8 mouse cellular contexts compared by ENCODE assay signal in the genomic region with DNA sequence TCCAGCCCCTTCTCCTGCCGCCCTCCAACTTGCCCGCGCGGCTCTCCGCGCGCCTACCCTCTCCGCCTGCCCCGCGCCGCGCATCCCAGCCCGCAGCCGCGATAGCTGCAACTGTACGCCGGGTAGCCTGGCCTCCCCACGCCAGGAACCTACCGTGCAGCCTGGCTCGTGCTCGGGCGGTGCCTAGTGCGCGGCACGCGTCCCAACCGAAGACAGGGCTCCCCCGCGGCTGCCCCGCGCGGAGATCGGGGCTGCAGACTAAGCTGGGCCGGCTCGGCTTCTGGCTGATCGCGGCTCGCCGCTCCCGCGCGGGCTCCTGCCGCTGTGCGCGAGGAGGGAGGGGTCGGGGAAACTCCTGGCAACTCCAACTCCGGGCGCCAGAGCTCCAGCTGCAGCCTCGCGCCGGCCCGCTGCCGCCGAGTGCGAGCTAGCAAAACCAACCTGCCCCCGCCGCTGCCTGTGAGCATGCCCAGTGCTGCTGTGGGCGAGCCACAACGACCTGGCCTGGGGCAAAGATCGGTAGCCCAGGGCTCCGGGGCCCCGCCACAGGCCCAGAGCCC. TPM values are rescaled to one million over a fixed set of nuclear protein-coding genes. Genes with fewer than 3 reads are reported as not detected.
DNase-seq lines count a peak whose midpoint lies in the region; ATAC-seq and TF ChIP-seq lines count a peak whose summit lies in the region.

No protein-coding gene starts in this region.

- peak overlapping the region; percentile 100 for H3K4me2 ChIP-seq in hindbrain, embryonic 14.5 days (replicated peaks)

- ATAC-seq in hindbrain, embryonic 14.5 days (ENCODE audit: low FRiP score): peak; percentile 89

- WGBS in hindbrain, embryonic 14.5 days: under 1% methylated on average over 61 of the region's 62 CpGs

- peak; percentile 84 for DNase-seq in R1 (ENCODE audit: low read depth, low spot score)
- peak; percentile 53 to 58 for DNase-seq in cerebellum, postnatal 25 days
- peak; percentile 88 for DNase-seq in gastrocnemius, adult 2 months
- peak; percentile 70 for DNase-seq in hindbrain, embryonic 14.5 days (ENCODE audit: low spot score)
- peak; percentile 76 to 84 for DNase-seq in left cerebral cortex, adult 18-20 months (ENCODE audit: low spot score in 2 of 2)
- peak; percentile 78 for DNase-seq in lung, postnatal 14 days
- DNase-seq in retina, embryonic 14.5 days (ENCODE audit: low spot score): peak; percentile 84
- peak; percentile 63 for DNase-seq in urinary bladder, postnatal 25 days (ENCODE audit: low spot score)

- intact Hi-C loops in gastrocnemius, adult 2 months (cut with DNase I): loop anchor here (5.0 kb wide), 2 partner anchors 62 to 227 kb away; no protein-coding TSS in a partner anchor

- H3K27me3 ChIP-seq in hindbrain, embryonic 14.5 days (ENCODE audit: control insufficient read depth, insufficient read depth, low read length): peaks cover 7% of the 10 kb centered on the region; the same call in 1 of the 2 replicates

- H3K36me3 ChIP-seq in hindbrain, embryonic 14.5 days (replicated peaks; ENCODE audit: control insufficient read depth, insufficient read depth): no peaks in the 10 kb centered on the region

- H3K9me3 ChIP-seq in hindbrain, embryonic 14.5 days (ENCODE audit: control insufficient read depth, low read length): no peaks in the 10 kb centered on the region

- H3K4me1 ChIP-seq in hindbrain, embryonic 14.5 days (replicated peaks; ENCODE audit: control insufficient read depth, insufficient read depth, low read length): peaks cover 11% of the 10 kb centered on the region; the same call in 1 of the 2 replicates

- H3K4me3 ChIP-seq in gastrocnemius, adult 2 months: peak overlapping the region; percentile 94
- H3K4me3 ChIP-seq in hindbrain, embryonic 14.5 days (replicated peaks; ENCODE audit: low read length): peak overlapping the region; percentile 85

- no peak for TF ChIP-seq CTCF in gastrocnemius, adult 2 months (IDR thresholded peaks at IDR 0.05)

- H3K27ac ChIP-seq in gastrocnemius, adult 2 months: peak overlapping the region; percentile 88
- peak overlapping the region; percentile 81 for H3K27ac ChIP-seq in hindbrain, embryonic 14.5 days

- peak overlapping the region; percentile 75 for H3K9ac ChIP-seq in hindbrain, embryonic 14.5 days

RNA-seq across cellular contexts. Expression of gene Stxbp6, which starts 0.4 kb away (rescaled TPM):
- total RNA-seq in gastrocnemius, adult 2 months (2021): 1 to 10 TPM; 3.3 to 5.7 TPM
- polyA plus RNA-seq in hindbrain, embryonic 14.5 days (2014; fragmentation: Nextera tagmentation; extraction: Ambion mirVana): 21.4 and 24.6 TPM in 2 replicates
- 10 to 100 TPM; 66.3 to 69.6 TPM for total RNA-seq in left cerebral cortex, adult 18-20 months (2021)

Comparison
In these comparisons a context has a peak if more than half of its experiments do, and no peak if none do; other contexts are left out.
1. Peak in every context shown above with its lines: DNase-seq, ATAC-seq, H3K4me3 ChIP-seq and H3K27ac ChIP-seq.
2. RNA of gene Stxbp6, which starts 0.4 kb away (total RNA-seq): 66.3 to 69.6 TPM in left cerebral cortex, adult 18-20 months; 3.3 to 5.7 TPM in gastrocnemius, adult 2 months; every median in the first group is over 10 times any median in the second.